Mouse (Mus musculus): Measurements from ENCODE around the gene Trim28. TPM values are rescaled to one million over a fixed set of nuclear protein-coding genes. Genes with fewer than 3 reads are reported as not detected.

The Trim28 gene
- polyA plus RNA-seq, 1 experiment from 2014 or later: 87.2 TPM

DNA sequence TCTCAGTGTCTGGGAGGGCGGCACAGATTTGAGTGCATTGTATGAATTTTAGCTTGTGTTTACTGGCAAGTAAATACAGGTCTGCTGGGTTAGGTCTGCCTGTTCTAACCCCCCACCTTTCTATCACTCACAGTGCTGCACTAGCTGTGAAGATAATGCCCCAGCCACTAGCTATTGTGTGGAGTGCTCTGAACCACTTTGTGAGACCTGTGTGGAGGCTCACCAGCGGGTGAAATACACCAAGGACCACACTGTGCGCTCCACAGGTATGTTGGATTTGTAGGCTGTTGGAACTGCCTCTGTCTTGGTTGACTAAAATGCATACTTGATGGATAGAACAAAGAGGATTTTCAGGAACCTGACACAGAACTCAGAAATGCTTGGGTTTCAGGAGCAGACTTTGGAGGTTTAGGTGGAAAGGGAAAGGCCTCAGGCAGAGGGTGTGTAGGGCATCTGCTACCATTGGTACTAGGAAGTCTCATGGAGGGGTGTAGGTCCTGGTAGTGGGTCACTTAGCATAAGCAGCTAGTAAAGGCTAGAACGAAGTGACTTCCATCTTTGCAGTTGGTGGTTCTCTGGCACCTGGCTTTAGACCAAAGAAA lies 26.7 kb downstream of the Trim28 start:
- peak overlapping the region; percentile 94 for H3K4me2 ChIP-seq (replicated peaks; ENCODE audit: low read depth, low read length)
- peak overlapping the region; percentile 65 for H3K9ac ChIP-seq (replicated peaks; ENCODE audit: low read depth)
- peaks cover 9% of the 10 kb centered on the region; the same call in 1 of the 2 replicates for H3K4me1 ChIP-seq (ENCODE audit: insufficient read depth, low read depth, low read length)
- no peaks in the 10 kb centered on the region for H3K9me3 ChIP-seq (ENCODE audit: low read length)
- ATAC-seq: no peak
- peaks cover 36% of the 10 kb centered on the region for H3K36me3 ChIP-seq (ENCODE audit: insufficient read depth, low read length)
- WGBS: 20% methylated on average over 4 of the region's 4 CpGs
- H3K27me3 ChIP-seq (replicated peaks; ENCODE audit: insufficient read depth, low read length): no peaks in the 10 kb centered on the region
- no peak for DNase-seq (ENCODE audit: low spot score)
- H3K4me3 ChIP-seq (ENCODE audit: low read depth, low read length): peak overlapping the region; percentile 79
- H3K27ac ChIP-seq (ENCODE audit: low read length): no peak overlapping the region
- TF ChIP-seq CTCF (IDR thresholded peaks at IDR 0.05) (no peak), EP300 (IDR thresholded peaks at IDR 0.05) (no peak)

DNA sequence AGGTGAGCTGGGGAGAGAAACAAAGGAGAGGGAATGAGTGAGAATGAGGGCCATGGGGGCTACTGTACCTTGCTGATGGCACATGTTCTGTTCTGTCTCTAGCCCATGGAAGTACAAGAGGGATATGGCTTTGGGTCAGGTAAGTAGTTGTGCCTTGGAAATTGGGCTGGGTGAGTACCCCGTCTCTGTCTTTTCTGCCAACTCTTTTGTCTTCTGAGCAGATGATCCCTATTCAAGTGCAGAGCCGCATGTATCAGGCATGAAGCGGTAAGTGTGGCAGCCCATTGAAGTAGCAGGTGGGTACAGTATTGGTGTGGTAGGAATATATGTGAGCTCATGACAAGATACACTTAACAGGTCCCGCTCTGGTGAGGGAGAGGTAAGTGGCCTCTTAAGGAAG lies 30.1 kb downstream of the Trim28 start:
- H3K36me3 ChIP-seq (ENCODE audit: insufficient read depth, low read length): peaks cover 48% of the 10 kb centered on the region
- H3K27ac ChIP-seq (ENCODE audit: low read length): no peak overlapping the region
- TF ChIP-seq CTCF (IDR thresholded peaks at IDR 0.05): no peak
- no peak for TF ChIP-seq EP300 (IDR thresholded peaks at IDR 0.05)
- DNase-seq (ENCODE audit: low spot score): no peak
- H3K4me3 ChIP-seq (ENCODE audit: low read depth, low read length): no peak overlapping the region
- no peak for ATAC-seq
- WGBS: 93% methylated on average over 4 of the region's 4 CpGs
- H3K4me2 ChIP-seq (replicated peaks; ENCODE audit: low read depth, low read length): no peak overlapping the region
- H3K27me3 ChIP-seq (replicated peaks; ENCODE audit: insufficient read depth, low read length): no peaks in the 10 kb centered on the region
- no peak overlapping the region for H3K9ac ChIP-seq (replicated peaks; ENCODE audit: low read depth)
- no peaks in the 10 kb centered on the region for H3K9me3 ChIP-seq (ENCODE audit: low read length)
- peaks cover 15% of the 10 kb centered on the region for H3K4me1 ChIP-seq (ENCODE audit: insufficient read depth, low read depth, low read length)

DNA sequence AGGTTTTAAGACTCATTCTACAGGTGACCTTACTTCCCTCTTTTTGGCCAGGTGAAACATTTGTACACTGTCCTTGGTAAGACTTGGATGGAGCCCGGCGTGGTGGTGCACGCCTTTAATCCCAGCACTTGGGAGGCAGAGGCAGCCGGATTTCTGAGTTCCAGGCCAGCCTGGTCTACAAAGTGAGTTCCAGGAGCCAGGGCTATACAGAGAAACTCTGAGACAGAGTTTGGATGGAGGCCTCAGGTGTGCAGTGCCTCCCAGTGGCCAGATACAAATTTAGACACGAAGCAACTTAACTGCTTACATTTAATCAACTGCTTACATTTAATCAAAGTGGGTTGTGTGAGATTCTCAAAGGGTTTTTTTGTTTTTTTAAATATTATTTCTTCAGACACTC lies 32.2 kb downstream of the Trim28 start:
- TF ChIP-seq EP300 (IDR thresholded peaks at IDR 0.05): no peak
- TF ChIP-seq CTCF (IDR thresholded peaks at IDR 0.05): peak; percentile 56
- peaks cover 13% of the 10 kb centered on the region for H3K4me1 ChIP-seq (ENCODE audit: insufficient read depth, low read depth, low read length)
- no peak overlapping the region for H3K27ac ChIP-seq (ENCODE audit: low read length)
- DNase-seq (ENCODE audit: low spot score) (peak; percentile 50), ATAC-seq (no peak)
- no peak overlapping the region for H3K9ac ChIP-seq (replicated peaks; ENCODE audit: low read depth)
- no peak overlapping the region for H3K4me3 ChIP-seq (ENCODE audit: low read depth, low read length)
- peaks cover 48% of the 10 kb centered on the region for H3K36me3 ChIP-seq (ENCODE audit: insufficient read depth, low read length)
- WGBS: 68% methylated on average over 5 of the region's 5 CpGs
- H3K27me3 ChIP-seq (replicated peaks; ENCODE audit: insufficient read depth, low read length): no peaks in the 10 kb centered on the region
- no peak overlapping the region for H3K4me2 ChIP-seq (replicated peaks; ENCODE audit: low read depth, low read length)
- H3K9me3 ChIP-seq (ENCODE audit: low read length): no peaks in the 10 kb centered on the region

DNA sequence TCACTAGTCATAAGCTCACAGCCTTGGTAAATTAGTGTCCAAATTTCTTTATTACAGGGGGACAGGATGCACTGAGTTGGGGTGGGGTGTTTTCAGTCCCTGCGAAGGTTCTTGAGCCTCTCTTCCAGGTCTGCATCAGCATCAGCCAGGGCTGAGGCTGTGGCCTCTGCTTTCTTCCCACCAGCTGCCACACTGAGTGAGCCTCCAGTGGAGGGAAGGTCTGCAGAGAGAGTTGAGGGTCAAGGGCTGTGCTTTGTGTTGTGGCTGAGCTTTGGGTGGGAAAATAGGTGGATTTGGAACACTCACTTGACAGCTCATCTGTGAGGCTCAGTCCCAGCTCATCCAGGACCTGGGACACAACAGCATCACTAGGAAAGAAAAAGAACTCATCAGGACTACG lies 33.1 kb downstream of the Trim28 start:
- H3K36me3 ChIP-seq (ENCODE audit: insufficient read depth, low read length): peaks cover 46% of the 10 kb centered on the region

DNA sequence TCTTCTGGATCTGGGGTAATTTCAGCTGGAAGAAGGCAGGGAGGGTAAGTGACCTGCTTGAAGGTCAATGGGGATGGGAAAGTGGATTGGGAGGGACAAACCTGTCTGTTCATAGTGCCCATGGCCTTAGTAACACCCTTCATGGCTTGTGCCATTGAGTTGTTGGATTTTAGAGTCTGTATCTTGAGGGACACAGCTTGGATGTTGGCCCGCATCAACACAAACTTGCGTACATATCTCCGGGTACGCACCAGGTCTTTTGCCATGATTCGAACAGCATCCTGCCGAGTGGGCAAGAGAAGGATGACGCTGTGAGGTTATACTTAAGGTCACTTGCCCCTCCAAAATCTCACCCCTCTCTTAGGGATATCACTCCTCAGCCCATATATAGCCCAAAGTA lies 33.6 kb downstream of the Trim28 start:
- DNase-seq (ENCODE audit: low spot score): no peak
- H3K4me3 ChIP-seq (ENCODE audit: low read depth, low read length): no peak overlapping the region
- H3K27me3 ChIP-seq (replicated peaks; ENCODE audit: insufficient read depth, low read length): no peaks in the 10 kb centered on the region
- no peak overlapping the region for H3K9ac ChIP-seq (replicated peaks; ENCODE audit: low read depth)
- H3K27ac ChIP-seq (ENCODE audit: low read length): no peak overlapping the region
- H3K4me1 ChIP-seq (ENCODE audit: insufficient read depth, low read depth, low read length): peaks cover 23% of the 10 kb centered on the region
- H3K36me3 ChIP-seq (ENCODE audit: insufficient read depth, low read length): peaks cover 41% of the 10 kb centered on the region
- WGBS: 90% methylated on average over 7 of the region's 7 CpGs
- no peaks in the 10 kb centered on the region for H3K9me3 ChIP-seq (ENCODE audit: low read length)
- no peak for TF ChIP-seq EP300 (IDR thresholded peaks at IDR 0.05)
- no peak for TF ChIP-seq CTCF (IDR thresholded peaks at IDR 0.05)
- H3K4me2 ChIP-seq (replicated peaks; ENCODE audit: low read depth, low read length): no peak overlapping the region
- no peak for ATAC-seq

More for the DNA sequence above, 33.1 kb downstream of the Trim28 start:
- H3K9ac ChIP-seq (replicated peaks; ENCODE audit: low read depth): no peak overlapping the region
- no peak overlapping the region for H3K27ac ChIP-seq (ENCODE audit: low read length)
- no peaks in the 10 kb centered on the region for H3K9me3 ChIP-seq (ENCODE audit: low read length)
- TF ChIP-seq EP300 (IDR thresholded peaks at IDR 0.05) (no peak), CTCF (IDR thresholded peaks at IDR 0.05) (no peak)
- WGBS: 75% methylated on average over 2 of the region's 2 CpGs
- no peak for ATAC-seq
- no peak for DNase-seq (ENCODE audit: low spot score)
- peaks cover 21% of the 10 kb centered on the region for H3K4me1 ChIP-seq (ENCODE audit: insufficient read depth, low read depth, low read length)
- H3K4me3 ChIP-seq (ENCODE audit: low read depth, low read length): no peak overlapping the region
- no peak overlapping the region for H3K4me2 ChIP-seq (replicated peaks; ENCODE audit: low read depth, low read length)
- H3K27me3 ChIP-seq (replicated peaks; ENCODE audit: insufficient read depth, low read length): no peaks in the 10 kb centered on the region

DNA sequence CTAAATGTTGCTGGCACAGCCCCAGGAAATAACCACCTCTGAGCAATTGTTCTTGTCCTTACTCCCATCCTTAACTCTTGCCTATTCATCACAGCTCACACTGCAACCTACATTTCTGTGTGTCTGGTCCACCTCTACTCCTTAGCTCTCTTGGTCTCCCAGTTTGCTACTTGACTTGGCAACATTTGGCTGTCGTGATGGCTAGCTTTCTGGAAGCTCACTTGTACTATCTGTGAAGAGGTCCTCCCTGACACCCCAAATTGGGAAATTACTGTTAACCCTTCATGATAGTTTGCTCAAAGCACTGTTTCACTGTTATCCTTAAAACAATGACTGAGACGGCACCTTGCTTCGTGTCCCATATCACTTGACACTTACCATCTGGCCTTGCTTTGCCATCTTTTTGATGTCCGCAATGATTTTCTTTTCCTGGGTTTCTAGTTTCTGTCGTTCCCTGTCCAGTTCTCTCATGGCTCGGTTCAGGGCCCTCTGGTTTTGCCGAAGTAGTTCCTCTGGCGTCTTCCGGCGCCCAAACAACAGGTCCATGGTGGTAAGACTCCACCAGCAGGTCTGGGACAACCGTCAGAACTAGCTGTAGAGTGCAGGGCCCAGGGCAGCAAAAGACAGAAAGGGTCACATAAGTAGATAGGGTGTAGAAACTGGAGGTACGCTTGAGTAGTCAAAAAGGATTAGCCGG lies 34.7 kb downstream of the Trim28 start:
- 33% methylated on average over 13 of the region's 13 CpGs for WGBS
- DNase-seq (ENCODE audit: low spot score): no peak

More for the DNA sequence above, 34.7 kb downstream of the Trim28 start:
- peak overlapping the region; percentile 89 for H3K4me2 ChIP-seq (replicated peaks; ENCODE audit: low read depth, low read length)
- H3K9me3 ChIP-seq (ENCODE audit: low read length): no peaks in the 10 kb centered on the region
- H3K4me3 ChIP-seq (ENCODE audit: low read depth, low read length): peak overlapping the region; percentile 72
- peaks cover 24% of the 10 kb centered on the region for H3K4me1 ChIP-seq (ENCODE audit: insufficient read depth, low read depth, low read length)
- H3K9ac ChIP-seq (replicated peaks; ENCODE audit: low read depth): peak overlapping the region; percentile 86
- peaks cover 31% of the 10 kb centered on the region for H3K36me3 ChIP-seq (ENCODE audit: insufficient read depth, low read length)
- TF ChIP-seq EP300 (IDR thresholded peaks at IDR 0.05) (no peak), CTCF (IDR thresholded peaks at IDR 0.05) (no peak)
- H3K27ac ChIP-seq (ENCODE audit: low read length): peak overlapping the region; percentile 95
- ATAC-seq: no peak
- H3K27me3 ChIP-seq (replicated peaks; ENCODE audit: insufficient read depth, low read length): no peaks in the 10 kb centered on the region

All from lung, postnatal 0 days (tissue).